Mouse (Mus musculus) skeletal muscle tissue, adult 2 months (tissue): ENCODE data around the gene Lzts3.
"Not testable (repeated sequence)": the region's sequence is repeated elsewhere in the genome, so short reads cannot be mapped to it uniquely, and the experiment has no call there.

Experiments used
- DNase-seq: peaks from one replicate; pipeline ENCODE4 v3.0.0-alpha.2; 2012; ENCODE audit warnings: low read depth, low spot score

The Lzts3 gene

GRCm38 (mm10) chr2:130642684-130643369, at the start of gene Lzts3:
Gene Lzts3, minus strand, starts transcription at chr2:130642803.
- peak; percentile 68 for DNase-seq

DNA sequence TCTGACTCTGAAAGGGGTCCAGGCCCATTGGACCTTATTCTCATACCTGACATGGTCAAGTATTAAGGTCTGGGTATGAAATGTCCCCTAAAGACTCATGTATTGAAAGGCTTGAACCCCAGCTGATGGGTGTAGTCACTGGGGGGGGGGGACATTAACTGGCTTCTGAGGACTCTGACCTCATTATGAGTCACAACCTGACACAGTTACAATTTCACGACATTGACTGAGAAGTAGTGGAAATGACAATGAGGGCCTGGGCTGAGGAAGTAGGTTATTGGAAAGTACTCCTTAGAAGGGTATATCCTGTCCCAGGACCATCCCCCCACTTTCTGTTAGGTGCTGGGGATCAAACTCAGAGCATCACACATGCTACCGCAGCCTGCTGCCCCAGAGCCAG, 46.4 kb upstream of the Lzts3 start:
- DNase-seq: no peak

DNA sequence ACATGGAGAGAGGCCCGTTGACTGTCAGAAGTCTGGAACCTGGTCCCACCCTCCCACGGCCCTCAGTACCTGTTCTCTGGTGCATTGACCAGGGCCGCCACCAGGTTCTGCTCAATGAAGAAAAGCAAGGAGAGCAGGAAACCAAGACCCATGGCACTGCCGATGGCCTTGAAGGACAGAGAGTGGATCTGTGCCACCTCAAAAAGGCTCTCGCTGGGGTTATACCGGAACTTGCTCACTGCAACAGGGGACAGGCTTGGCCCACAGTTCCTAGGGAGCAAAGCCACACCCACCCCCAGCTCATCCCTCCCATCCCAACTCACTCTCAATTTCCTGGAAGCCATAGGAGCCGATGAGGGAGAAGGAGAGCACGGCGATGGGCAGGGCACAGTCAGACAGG, 42.8 kb upstream of the Lzts3 start:
- no peak for DNase-seq

- DNase-seq: no peak
Observed at GRCm38 (mm10) chr2:130681531-130681930, 38.9 kb upstream of the Lzts3 start.

GRCm38 (mm10) chr2:130679899-130680298, 37.3 kb upstream of the Lzts3 start:
- no peak for DNase-seq

DNA sequence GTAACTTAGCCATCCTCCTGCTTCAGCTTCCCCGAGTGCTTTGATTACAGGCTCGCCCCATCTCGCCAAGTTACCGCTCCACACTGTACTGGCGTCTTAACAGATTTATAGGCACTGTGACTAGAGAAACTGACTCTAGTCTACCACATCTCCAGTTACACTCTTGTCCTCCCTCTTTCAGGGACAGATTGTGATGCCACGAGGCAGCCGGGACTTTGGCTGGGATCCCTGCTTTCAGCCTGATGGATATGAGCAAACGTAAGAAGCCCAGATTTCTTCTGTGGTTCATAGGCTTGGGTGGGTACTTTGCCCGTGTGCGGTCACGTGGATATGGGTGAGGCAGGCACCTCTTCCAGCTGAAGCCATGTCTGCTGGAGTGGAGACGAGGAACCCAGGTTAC, 36.6 kb upstream of the Lzts3 start:
- no peak for DNase-seq

- no peak for DNase-seq
Observed at GRCm38 (mm10) chr2:130677211-130677610, 34.6 kb upstream of the Lzts3 start.

DNA sequence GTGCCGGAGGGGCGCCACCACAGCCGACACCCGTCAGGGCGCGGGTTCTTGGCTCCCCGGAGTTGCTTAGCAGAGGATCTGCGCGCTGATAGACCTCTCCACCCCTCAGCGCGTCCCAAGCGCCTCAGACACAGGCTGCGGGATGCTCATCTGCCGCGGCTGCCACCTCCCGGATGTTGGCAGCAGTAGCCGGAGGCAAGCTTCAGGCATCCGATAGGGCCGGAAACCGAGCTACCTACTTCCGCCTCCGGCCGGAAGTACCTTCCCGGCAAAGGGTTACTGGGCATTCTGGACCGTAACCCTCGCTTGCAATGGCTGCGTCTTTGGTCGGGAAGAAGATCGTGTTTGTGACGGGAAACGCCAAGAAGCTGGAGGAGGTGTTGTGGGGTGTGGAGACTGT, 25.0 kb upstream of the Lzts3 start, which contains the start of gene Itpa:
Gene Itpa (plus strand): TSS at position 52 of the 400 bp plus-strand sequence.
- DNase-seq: peak; percentile 86

- peak; percentile 93 for DNase-seq
Observed at GRCm38 (mm10) chr2:130664102-130664701, 21.6 kb upstream of the Lzts3 start, which contains the start of gene Ddrgk1. Gene Ddrgk1, minus strand, starts transcription at chr2:130664659.

DNA sequence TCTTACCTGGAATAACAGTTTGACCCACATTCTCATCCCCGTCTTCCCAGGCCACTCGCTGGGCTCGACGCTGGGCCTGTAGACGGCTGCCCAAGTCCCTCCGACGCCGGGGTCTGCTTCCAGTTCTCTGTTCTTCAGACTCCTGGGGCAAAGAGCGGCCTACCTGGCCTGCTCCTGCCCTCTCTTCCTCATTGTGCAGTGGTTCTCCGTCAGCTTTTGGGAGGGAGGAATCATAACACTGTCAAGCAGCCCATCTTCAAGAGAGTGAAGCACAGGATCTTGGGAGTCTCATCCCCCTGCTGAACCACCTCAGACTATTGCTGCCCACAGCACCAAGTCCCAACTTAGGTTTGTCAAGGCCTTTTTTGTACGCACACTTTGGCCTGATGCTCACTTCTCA, 20.7 kb upstream of the Lzts3 start:
- DNase-seq: no peak

DNA sequence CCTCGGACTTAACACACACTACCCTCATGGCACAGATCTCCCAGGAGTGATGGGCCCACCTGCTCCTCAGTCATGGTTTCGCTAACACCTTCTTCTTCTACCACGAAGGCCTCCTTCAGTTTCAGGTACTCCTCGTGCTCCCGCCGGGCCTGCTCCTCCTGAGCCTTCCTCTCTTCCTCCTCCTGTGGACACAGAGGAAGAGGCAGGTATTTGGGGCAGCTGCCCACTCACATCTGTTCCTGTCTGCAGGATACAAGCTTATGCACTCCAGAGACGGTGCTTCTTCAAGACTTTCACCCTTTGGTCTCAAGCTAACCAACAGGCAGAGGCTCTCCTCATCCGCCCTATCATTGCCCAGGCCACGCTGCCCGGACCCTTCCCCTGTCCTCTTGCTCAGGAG, 15.9 kb upstream of the Lzts3 start:
- no peak for DNase-seq

DNA sequence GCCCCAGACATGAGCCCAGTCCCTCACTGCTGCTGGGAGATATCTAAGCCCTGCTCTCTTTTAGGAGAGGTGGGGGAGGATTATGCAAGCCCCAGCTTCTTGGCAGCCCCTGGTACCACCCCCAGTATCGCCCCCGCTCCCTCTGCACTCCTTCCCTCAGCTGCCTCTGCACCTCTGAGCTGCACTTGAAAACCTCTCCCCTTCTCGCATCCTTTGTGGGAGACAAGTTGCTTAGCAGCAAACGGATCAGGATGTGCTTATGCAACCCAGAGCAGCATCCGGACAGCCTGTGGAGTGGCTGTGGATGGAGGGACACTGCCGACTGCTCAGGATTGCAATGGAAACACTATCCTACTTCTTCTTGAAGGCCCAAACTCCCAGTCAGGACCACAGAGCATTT, 14.9 kb upstream of the Lzts3 start:
- no peak for DNase-seq

- DNase-seq: no peak
Observed at GRCm38 (mm10) chr2:130656536-130656935, 13.9 kb upstream of the Lzts3 start.

- DNase-seq: no peak
Observed at GRCm38 (mm10) chr2:130655660-130656339, 13.2 kb upstream of the Lzts3 start.

- no peak for DNase-seq
Observed at GRCm38 (mm10) chr2:130653760-130654159, 11.2 kb upstream of the Lzts3 start.

- DNase-seq: no peak
Observed at GRCm38 (mm10) chr2:130653303-130653702, 10.7 kb upstream of the Lzts3 start.

- not testable (repeated sequence) for DNase-seq
Observed at GRCm38 (mm10) chr2:130649028-130649427, 6.4 kb upstream of the Lzts3 start.

GRCm38 (mm10) chr2:130645198-130645597, 2.6 kb upstream of the Lzts3 start:
- no peak for DNase-seq

DNA sequence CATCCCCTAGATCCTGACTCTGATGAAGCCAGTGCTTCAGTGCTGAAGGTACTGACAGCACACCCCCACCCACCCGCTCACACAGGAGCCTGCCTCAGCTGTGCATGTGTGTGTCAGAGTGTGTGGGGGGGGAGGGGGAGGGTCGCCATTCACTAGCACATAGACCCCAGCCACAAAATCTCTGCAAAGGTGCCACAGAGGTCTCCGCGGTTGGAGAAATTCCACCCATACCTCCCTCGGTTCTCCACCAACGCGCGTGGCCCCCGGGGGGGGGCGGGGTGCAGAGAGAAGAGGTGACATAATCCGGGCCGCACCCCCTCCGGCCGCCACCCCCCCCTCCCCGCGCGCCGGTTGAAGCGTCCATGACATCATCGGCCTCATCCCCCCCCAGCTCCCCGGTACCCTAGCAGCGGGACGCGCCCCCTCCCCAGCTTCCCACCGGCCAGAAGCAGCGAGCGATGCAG, 374 bp downstream of the Lzts3 start:
- no peak for DNase-seq

DNA sequence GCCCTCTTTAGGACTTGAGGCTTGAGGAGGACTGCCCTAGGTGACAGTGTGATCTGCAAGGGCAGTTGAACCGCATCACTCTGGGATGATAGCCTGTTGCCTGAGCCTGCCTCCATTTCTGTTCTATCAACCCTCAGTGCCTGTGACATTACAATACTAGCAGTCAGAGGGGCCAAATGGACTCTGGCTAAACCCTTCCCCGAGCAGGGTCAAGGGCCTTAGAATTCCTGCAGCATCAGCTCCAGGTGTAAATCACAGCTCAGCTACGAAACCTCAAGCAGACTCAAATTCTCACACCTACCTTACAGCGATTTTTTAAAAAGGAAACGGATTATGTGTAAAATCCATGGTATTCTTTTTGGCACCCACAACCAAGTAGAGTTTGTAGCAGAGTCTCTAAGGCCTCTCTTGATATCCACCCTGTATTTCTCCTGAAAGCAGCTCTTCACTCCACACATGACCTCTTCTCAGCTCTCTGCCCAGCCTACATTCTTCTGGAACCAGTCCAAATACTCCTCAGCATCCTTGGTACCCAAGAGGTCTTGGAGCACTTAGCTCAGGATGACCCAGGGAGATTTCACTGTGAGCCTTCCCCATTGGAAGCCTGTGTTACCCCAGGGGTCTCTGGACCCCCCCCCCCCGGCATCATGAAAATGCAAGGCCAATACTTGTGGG, 1.1 kb downstream of the Lzts3 start:
- no peak for DNase-seq

GRCm38 (mm10) chr2:130639276-130639675, 3.3 kb downstream of the Lzts3 start:
- DNase-seq: no peak

DNA sequence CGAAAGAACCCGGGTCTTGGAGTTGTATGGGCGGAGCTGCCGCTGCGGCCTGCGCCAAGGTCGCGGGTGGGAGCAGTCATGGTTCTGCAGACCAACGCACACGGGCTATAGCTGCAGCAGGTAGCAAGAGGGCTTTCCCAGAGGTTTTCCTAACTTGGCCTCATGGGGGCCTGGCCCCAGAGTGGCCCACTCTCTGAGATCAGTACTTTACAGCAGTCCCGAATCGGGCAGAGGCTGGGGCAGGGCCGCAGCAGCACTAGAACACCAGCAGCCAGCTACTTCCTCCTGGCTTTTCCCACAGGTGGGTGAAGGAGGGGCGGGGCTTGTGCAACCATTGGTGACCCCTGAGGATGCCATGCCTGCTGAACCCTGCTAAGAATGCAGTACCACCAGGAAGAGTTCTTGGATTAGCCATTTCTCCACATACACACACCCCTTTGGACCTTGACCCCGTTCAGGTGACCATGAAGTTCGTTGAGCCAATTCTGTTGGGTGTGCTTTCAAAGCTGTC, 4.4 kb downstream of the Lzts3 start:
- no peak for DNase-seq
